Mouse (Mus musculus) bone marrow macrophage, adult 2 months (primary cell): ENCODE results near the gene Perm1.

Experiments
- CTCF ChIP-seq: IDR thresholded peaks from 2 replicates; pipeline ENCODE4 v1.5.1; 2012; ENCODE audit warnings: low read depth, mild to moderate bottlenecking, low read length, moderate library complexity
- POLR2A ChIP-seq: IDR thresholded peaks from 2 replicates; pipeline ENCODE4 v1.6.1; 2012; ENCODE audit warnings: mild to moderate bottlenecking, low read depth, low read length, borderline replicate concordance

- no peak for TF ChIP-seq CTCF
- no peak for TF ChIP-seq POLR2A
Measured at GRCm38 (mm10) chr4:156188162-156188810, 27.4 kb upstream of the Perm1 start.
